Mouse (Mus musculus) liver, embryonic 14.5 days (tissue): ENCODE data around the gene Erh.

Experiments
- CTCF ChIP-seq: IDR thresholded peaks from 2 replicates; pipeline ENCODE4 v1.5.1; 2016; ENCODE audit warnings: antibody characterized with exemption, low read depth, control low read depth
- EP300 ChIP-seq: IDR thresholded peaks from 2 replicates; pipeline ENCODE4 v1.6.1; 2016; ENCODE audit warnings: antibody characterized with exemption, low read depth

DNA sequence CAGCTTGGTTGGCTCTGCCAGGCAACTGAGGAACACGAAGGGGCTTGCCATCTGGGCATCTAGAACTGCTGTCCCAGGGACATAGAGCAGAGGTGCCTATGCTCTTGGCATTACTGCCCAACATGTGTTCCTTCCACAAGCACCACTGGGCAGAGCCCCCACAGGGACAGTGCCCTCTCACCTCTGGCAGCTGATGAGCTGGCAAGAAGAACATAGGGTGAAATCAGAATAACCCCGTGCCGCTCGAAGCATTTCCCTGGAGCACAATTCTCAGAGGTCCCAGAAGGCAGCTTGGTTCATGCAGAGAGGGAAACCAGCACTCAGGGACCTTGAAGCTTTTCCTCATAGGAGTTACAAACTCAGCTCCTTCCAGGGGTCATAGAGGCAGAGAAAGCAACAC lies 49.4 kb downstream of the Erh start:
- TF ChIP-seq EP300 (no peak), CTCF (no peak)
